Mouse (Mus musculus): ENCODE results near the gene Pdpk1. TPM values are rescaled to one million over a fixed set of nuclear protein-coding genes. Genes with fewer than 3 reads are reported as not detected.

Pdpk1 gene
- polyA plus RNA-seq, 1 experiment from 2014 or later = 36.5 TPM

DNA sequence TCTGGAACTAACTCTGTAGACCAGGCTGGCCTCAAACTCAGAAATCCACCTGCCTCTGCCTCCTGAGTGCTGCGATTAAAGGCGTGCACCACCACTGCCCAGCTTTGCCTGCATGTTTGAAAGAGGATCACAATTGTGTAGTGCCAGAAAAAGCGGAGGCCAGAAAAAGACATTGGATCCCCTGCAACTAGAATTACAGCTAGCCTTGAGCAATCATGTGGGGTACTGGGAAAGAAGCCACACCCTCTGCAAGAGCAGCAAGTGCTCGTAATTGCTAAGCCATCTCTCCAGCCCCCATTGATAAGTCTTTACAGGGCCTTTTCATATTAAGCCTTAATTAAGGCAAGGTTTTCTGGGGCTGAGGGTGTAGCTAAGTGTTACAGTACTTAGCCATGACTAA is 40.8 kb upstream of the Pdpk1 start:
- H3K4me3 ChIP-seq (ENCODE audit: low read depth, low read length) = no peak overlapping the region
- no peaks in the 10 kb centered on the region for H3K36me3 ChIP-seq (ENCODE audit: control insufficient read depth, insufficient read depth, low read length)
- no peak overlapping the region for H3K27ac ChIP-seq (replicated peaks; ENCODE audit: low read depth, low read length)
- no peak overlapping the region for H3K4me2 ChIP-seq (ENCODE audit: low read depth, severe bottlenecking)
- no peaks in the 10 kb centered on the region for H3K27me3 ChIP-seq (ENCODE audit: control insufficient read depth, insufficient read depth, low read length)
- 72% methylated on average over 4 of the region's 4 CpGs for WGBS
- no peak for ATAC-seq (ENCODE audit: insufficient number of reproducible peaks, low FRiP score, low TSS enrichment, low read depth)
- no peaks in the 10 kb centered on the region for H3K9me3 ChIP-seq (ENCODE audit: control insufficient read depth, low read length)
- no peak overlapping the region for H3K9ac ChIP-seq (ENCODE audit: low read length)
- H3K4me1 ChIP-seq (ENCODE audit: control insufficient read depth, insufficient read depth, low read length) = peaks cover 4% of the 10 kb centered on the region; the same call in 1 of the 2 replicates
- DNase-seq (ENCODE audit: low spot score) = no peak

DNA sequence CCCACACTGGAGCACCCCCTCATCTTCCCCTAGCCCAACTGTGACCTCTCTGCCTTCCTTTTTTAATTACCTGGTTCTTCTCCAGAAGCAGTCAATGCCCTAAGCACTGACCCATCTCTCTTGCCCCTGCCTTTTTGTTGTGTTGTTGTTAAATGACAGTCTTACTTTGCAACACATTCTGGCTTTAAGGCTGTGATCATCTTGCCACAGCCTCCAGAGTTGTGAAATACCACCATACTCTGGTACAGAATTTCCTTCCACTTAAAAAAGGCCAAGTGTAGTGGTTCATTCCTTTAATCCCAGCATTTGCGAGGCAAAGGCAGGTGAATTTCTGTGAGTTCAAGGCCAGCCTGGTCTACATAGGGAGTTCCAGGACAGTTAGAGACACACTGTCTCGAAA is 40.2 kb upstream of the Pdpk1 start:
- ATAC-seq (ENCODE audit: insufficient number of reproducible peaks, low FRiP score, low TSS enrichment, low read depth) = no peak
- Histone ChIP-seq H3K9me3 (ENCODE audit: control insufficient read depth, low read length) (no peaks in the 10 kb centered on the region), H3K36me3 (ENCODE audit: control insufficient read depth, insufficient read depth, low read length) (no peaks in the 10 kb centered on the region), H3K4me1 (ENCODE audit: control insufficient read depth, insufficient read depth, low read length) (peaks cover 4% of the 10 kb centered on the region; the same call in 1 of the 2 replicates), H3K4me2 (ENCODE audit: low read depth, severe bottlenecking) (no peak overlapping the region), H3K27ac (replicated peaks; ENCODE audit: low read depth, low read length) (no peak overlapping the region), H3K27me3 (ENCODE audit: control insufficient read depth, insufficient read depth, low read length) (no peaks in the 10 kb centered on the region), H3K4me3 (ENCODE audit: low read depth, low read length) (no peak overlapping the region), H3K9ac (ENCODE audit: low read length) (no peak overlapping the region)
- no peak for DNase-seq (ENCODE audit: low spot score)
- WGBS = 85% methylated on average over 2 of the region's 2 CpGs

DNA sequence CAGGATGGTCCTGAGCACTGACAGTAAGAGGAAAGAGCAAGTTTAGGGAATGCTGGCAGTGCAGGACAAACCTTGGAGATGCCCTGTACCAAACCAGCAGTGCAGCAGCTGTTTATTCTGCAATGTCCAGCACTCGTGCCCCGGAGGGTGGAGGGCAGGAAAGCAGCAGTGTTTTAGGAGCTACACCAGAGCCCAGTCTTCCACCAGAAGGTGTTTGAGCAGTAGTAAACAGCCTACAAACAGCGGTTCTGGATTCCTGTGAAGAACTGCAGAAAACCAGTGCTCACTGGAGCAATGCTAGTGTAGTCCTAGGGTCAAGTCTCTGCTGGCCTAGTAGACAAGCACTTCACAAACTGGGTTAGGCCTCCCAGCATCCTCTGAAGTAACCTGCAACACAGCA is 23.5 kb upstream of the Pdpk1 start:
- 0 out of 2 replicates have a peak, but pooled peaks cover 4% of the 10 kb centered on the region for H3K4me1 ChIP-seq (ENCODE audit: control insufficient read depth, insufficient read depth, low read length)
- WGBS = 85% methylated on average over 3 of the region's 3 CpGs
- no peak overlapping the region for H3K27ac ChIP-seq (replicated peaks; ENCODE audit: low read depth, low read length)
- no peak for ATAC-seq (ENCODE audit: insufficient number of reproducible peaks, low FRiP score, low TSS enrichment, low read depth)
- no peak for DNase-seq (ENCODE audit: low spot score)
- no peaks in the 10 kb centered on the region for H3K27me3 ChIP-seq (ENCODE audit: control insufficient read depth, insufficient read depth, low read length)
- H3K4me3 ChIP-seq (ENCODE audit: low read depth, low read length) = no peak overlapping the region
- no peaks in the 10 kb centered on the region for H3K36me3 ChIP-seq (ENCODE audit: control insufficient read depth, insufficient read depth, low read length)
- H3K9me3 ChIP-seq (ENCODE audit: control insufficient read depth, low read length) = no peaks in the 10 kb centered on the region
- H3K9ac ChIP-seq (ENCODE audit: low read length) = no peak overlapping the region
- H3K4me2 ChIP-seq (ENCODE audit: low read depth, severe bottlenecking) = no peak overlapping the region

DNA sequence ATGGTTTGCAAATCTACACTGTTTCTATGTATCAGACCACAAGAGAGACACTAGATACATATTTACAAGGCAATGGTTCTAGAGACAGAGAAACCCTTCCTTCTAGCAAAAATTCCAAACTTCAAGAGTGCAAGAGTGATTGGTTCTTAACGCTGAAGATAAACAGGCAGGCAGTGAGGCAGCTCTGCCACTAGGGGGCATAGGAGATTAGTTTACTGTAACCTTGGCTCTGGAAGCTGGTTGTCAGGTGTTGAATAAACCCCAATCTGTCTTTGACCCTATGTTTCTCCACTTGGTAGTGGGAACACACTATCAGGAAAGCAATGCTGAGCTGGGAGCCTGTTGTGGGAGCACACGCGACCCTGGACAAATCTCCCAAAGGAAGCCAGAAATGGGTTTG is 22.7 kb upstream of the Pdpk1 start:
- DNase-seq (ENCODE audit: low spot score) (peak; percentile 79), ATAC-seq (ENCODE audit: insufficient number of reproducible peaks, low FRiP score, low TSS enrichment, low read depth) (no peak)
- whole genome bisulfite sequencing = 7% methylated on average over 3 of the region's 3 CpGs
- H3K9me3 ChIP-seq (ENCODE audit: control insufficient read depth, low read length) = no peaks in the 10 kb centered on the region
- no peak overlapping the region for H3K4me3 ChIP-seq (ENCODE audit: low read depth, low read length)
- H3K4me2 ChIP-seq (ENCODE audit: low read depth, severe bottlenecking) = no peak overlapping the region
- H3K27me3 ChIP-seq (ENCODE audit: control insufficient read depth, insufficient read depth, low read length) = no peaks in the 10 kb centered on the region
- no peaks in the 10 kb centered on the region for H3K36me3 ChIP-seq (ENCODE audit: control insufficient read depth, insufficient read depth, low read length)
- no peak overlapping the region for H3K9ac ChIP-seq (ENCODE audit: low read length)
- 0 out of 2 replicates have a peak, but pooled peaks cover 4% of the 10 kb centered on the region for H3K4me1 ChIP-seq (ENCODE audit: control insufficient read depth, insufficient read depth, low read length)
- no peak overlapping the region for H3K27ac ChIP-seq (replicated peaks; ENCODE audit: low read depth, low read length)

DNA sequence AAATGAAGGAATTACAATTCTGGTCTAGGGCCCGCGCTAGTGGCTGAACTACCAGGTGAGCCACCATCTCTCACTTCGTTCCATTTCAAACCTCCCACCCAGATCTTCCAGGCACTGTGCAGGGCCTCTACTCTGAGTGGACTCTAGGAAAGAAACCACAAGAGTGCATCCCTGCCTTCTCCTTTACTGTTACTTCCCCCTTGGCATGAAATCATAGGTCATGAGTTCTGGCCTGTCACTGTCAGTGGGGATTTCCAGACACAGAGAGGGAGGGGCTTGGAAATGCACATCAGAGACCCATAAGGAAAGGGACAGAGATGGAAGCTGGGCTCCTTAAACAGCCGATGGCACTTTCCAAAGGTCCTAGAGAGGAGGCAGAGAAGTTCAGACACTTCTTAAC is 21.0 kb upstream of the Pdpk1 start:
- Histone ChIP-seq H3K9ac (ENCODE audit: low read length) (no peak overlapping the region), H3K4me3 (ENCODE audit: low read depth, low read length) (no peak overlapping the region)
- no peak for ATAC-seq (ENCODE audit: insufficient number of reproducible peaks, low FRiP score, low TSS enrichment, low read depth)

DNA sequence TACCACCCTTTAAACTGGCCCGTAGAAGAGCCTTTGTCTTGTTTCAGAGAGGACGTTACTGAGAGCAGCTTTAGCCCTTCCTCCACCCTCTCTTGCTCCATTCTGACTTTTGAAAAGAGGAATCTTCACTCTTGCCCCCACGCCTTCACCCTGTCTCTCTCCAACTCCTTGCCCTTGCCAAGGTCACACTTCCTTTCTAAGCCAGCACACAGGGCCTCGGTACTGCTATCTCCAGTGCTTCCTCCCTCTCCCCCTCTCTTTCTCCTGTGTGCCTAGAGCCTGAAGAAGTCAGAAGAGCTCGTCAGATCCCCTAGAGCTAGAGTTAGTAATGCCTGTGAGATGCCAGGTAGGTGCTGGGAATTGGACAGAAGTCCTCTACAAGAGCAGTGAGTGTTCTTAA is 20.0 kb upstream of the Pdpk1 start:
- ATAC-seq (ENCODE audit: insufficient number of reproducible peaks, low FRiP score, low TSS enrichment, low read depth) (no peak), DNase-seq (ENCODE audit: low spot score) (no peak)
- Histone ChIP-seq H3K4me1 (ENCODE audit: control insufficient read depth, insufficient read depth, low read length) (peaks cover 11% of the 10 kb centered on the region), H3K9me3 (ENCODE audit: control insufficient read depth, low read length) (no peaks in the 10 kb centered on the region), H3K4me2 (ENCODE audit: low read depth, severe bottlenecking) (no peak overlapping the region), H3K4me3 (ENCODE audit: low read depth, low read length) (no peak overlapping the region), H3K27me3 (ENCODE audit: control insufficient read depth, insufficient read depth, low read length) (no peaks in the 10 kb centered on the region), H3K36me3 (ENCODE audit: control insufficient read depth, insufficient read depth, low read length) (peaks cover 9% of the 10 kb centered on the region; the same call in 1 of the 2 replicates), H3K9ac (ENCODE audit: low read length) (no peak overlapping the region), H3K27ac (replicated peaks; ENCODE audit: low read depth, low read length) (no peak overlapping the region)
- WGBS = 83% methylated on average over 5 of the region's 5 CpGs

More for the DNA sequence above, 21.0 kb upstream of the Pdpk1 start:
- WGBS = 85% methylated on average over 4 of the region's 4 CpGs
- Histone ChIP-seq H3K9me3 (ENCODE audit: control insufficient read depth, low read length) (no peaks in the 10 kb centered on the region), H3K4me1 (ENCODE audit: control insufficient read depth, insufficient read depth, low read length) (peaks cover 11% of the 10 kb centered on the region), H3K27me3 (ENCODE audit: control insufficient read depth, insufficient read depth, low read length) (no peaks in the 10 kb centered on the region), H3K27ac (replicated peaks; ENCODE audit: low read depth, low read length) (no peak overlapping the region), H3K36me3 (ENCODE audit: control insufficient read depth, insufficient read depth, low read length) (peaks cover 8% of the 10 kb centered on the region; the same call in 1 of the 2 replicates), H3K4me2 (ENCODE audit: low read depth, severe bottlenecking) (no peak overlapping the region)
- no peak for DNase-seq (ENCODE audit: low spot score)

DNA sequence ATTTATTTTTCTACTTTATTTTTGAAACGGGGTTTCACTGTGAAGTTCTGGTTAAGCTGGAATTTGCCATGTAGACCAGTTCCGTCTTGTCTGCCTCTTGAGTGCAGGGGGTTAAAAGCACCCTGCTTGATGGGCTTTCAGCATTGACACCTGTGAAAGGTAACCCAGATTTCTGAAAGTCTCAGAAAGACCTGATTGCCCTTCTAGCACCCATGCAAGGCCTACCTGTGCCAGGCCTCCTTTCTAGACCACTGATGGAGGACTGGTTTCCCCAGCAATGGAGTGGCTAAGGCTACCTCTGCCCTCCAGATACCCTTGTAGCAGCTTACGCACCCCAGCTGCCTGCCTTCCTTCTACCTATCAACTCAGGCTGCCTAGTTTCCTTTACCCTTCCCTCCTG is 19.4 kb upstream of the Pdpk1 start:
- Histone ChIP-seq H3K27ac (replicated peaks; ENCODE audit: low read depth, low read length) (peak overlapping the region; percentile 93; the same call in 1 of the 2 replicates), H3K4me2 (ENCODE audit: low read depth, severe bottlenecking) (peak overlapping the region; percentile 86), H3K9ac (ENCODE audit: low read length) (peak overlapping the region; percentile 95), H3K27me3 (ENCODE audit: control insufficient read depth, insufficient read depth, low read length) (no peaks in the 10 kb centered on the region), H3K4me3 (ENCODE audit: low read depth, low read length) (peak overlapping the region; percentile 91), H3K9me3 (ENCODE audit: control insufficient read depth, low read length) (no peaks in the 10 kb centered on the region), H3K36me3 (ENCODE audit: control insufficient read depth, insufficient read depth, low read length) (peaks cover 9% of the 10 kb centered on the region; the same call in 1 of the 2 replicates), H3K4me1 (ENCODE audit: control insufficient read depth, insufficient read depth, low read length) (peaks cover 11% of the 10 kb centered on the region)
- ATAC-seq (ENCODE audit: insufficient number of reproducible peaks, low FRiP score, low TSS enrichment, low read depth) (no peak), DNase-seq (ENCODE audit: low spot score) (no peak)
- WGBS = 73% methylated on average over 3 of the region's 3 CpGs

DNA sequence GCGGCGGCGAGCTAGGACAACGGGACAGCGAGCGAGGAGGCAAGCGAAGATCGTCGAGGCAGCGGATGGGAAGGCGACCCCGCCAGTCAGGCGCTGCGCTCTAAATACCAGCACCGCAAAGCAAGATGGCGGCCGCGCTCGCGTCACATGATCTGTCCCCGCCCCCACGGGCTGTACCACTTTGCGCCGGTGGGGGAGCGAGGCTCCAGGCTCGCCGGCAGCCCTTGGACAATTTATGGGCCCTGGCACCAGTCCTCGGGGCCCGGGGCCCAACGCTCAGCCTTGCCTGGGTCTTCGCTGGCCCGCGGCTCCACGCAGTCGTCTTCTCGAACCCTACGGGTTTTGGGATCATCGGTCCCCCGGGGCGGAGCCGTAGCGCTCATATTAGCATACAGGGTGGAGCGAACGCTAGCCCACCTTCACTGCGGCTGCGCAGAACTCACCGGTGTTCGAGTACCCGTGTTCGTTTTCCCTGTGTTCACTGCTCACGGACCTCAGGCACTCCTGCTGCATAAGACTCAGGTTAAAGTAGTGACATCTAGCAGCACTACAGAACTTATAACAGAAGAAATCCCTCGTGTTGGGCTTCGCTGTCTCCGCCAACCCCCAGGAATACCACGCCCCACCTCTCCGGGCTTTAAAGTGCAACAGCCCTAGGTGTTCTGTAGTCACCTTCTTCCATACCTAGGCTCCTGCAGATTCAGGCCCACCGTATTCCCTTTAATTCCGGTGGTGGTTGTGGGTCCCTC is 18.8 kb upstream of the Pdpk1 start, which contains the start of gene Atp6v0c:
Atp6v0c (minus strand) TSS at position 386 of the 749 bp plus-strand sequence.
- Histone ChIP-seq H3K4me3 (ENCODE audit: low read depth, low read length) (peak within 1 kb of the TSS; percentile 91), H3K9me3 (ENCODE audit: control insufficient read depth, low read length) (no peaks in the 10 kb centered on the region), H3K9ac (ENCODE audit: low read length) (peak within 1 kb of the TSS; percentile 95), H3K27ac (replicated peaks; ENCODE audit: low read depth, low read length) (peak within 1 kb of the TSS; percentile 93), H3K36me3 (ENCODE audit: control insufficient read depth, insufficient read depth, low read length) (peaks cover 11% of the 10 kb centered on the region; the same call in 1 of the 2 replicates), H3K4me2 (ENCODE audit: low read depth, severe bottlenecking) (peak within 1 kb of the TSS; percentile 86), H3K27me3 (ENCODE audit: control insufficient read depth, insufficient read depth, low read length) (no peaks in the 10 kb centered on the region), H3K4me1 (ENCODE audit: control insufficient read depth, insufficient read depth, low read length) (peaks cover 11% of the 10 kb centered on the region)
- DNase-seq (ENCODE audit: low spot score) (peak; percentile 96), ATAC-seq (ENCODE audit: insufficient number of reproducible peaks, low FRiP score, low TSS enrichment, low read depth) (peak; percentile 84)
- under 1% methylated on average over 58 of the region's 58 CpGs for WGBS
